Mouse (Mus musculus) thymus, postnatal 25 days (tissue): ENCODE data around the gene Mipol1.

Experiments
- DNase-seq: peaks from one replicate; pipeline ENCODE4 v3.0.0; 2022

Gene Mipol1

DNA sequence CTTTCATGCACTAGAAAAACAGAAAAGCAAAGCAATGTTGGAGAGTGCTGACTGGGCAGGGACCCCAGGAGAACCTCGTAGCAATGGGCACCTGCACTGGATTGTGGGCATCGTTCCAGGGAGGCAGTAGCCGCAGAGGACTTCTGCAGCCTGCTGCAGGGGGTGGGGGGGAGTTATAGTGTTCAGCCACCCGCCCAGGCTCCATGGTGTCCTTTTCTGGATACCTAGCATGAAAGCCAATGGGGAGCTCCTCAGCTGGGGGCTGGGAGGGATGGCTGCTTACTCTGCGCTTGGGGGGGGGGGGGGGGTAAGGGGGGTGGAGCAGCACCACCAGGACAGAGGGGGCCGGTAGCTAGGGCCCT, 304.3 kb downstream of the Mipol1 start:
- DNase-seq, result no peak

DNA sequence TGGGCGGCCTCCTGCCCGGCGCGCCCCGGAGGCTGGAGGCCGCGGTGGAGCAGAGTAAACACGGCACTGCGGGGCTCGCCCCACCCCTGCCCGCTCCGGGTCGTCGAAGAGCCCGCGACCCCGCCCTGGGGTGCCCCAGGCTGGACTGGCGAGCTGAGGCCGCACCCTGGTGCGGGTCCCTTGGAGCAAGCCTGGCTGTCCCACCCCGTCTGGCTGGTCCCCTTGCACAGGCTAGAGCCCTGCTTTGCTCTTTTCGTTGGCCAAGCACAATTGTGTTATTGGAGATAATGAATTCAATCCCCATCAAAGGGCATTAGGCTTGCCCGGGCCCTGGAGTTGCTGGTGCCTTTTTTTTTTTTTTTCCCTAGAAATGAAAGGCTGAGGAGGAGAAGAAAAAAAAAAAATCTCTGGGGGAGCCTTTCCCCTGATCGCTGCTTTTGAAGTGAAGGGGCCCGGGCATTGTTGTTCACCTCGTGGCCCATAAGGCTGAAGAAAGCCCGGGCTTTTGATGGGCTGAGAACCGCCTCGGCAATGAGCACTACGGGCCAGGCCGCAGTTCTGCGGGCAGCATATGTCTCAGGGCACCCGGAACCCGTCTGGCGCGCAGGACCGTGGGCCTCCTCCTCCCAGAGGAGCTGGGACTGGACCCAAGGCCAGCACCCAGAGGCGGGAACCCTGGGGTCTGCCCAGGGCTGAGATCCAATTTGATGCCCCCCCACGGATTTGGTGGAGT, 304.8 kb downstream of the Mipol1 start:
- no peak for DNase-seq

DNA sequence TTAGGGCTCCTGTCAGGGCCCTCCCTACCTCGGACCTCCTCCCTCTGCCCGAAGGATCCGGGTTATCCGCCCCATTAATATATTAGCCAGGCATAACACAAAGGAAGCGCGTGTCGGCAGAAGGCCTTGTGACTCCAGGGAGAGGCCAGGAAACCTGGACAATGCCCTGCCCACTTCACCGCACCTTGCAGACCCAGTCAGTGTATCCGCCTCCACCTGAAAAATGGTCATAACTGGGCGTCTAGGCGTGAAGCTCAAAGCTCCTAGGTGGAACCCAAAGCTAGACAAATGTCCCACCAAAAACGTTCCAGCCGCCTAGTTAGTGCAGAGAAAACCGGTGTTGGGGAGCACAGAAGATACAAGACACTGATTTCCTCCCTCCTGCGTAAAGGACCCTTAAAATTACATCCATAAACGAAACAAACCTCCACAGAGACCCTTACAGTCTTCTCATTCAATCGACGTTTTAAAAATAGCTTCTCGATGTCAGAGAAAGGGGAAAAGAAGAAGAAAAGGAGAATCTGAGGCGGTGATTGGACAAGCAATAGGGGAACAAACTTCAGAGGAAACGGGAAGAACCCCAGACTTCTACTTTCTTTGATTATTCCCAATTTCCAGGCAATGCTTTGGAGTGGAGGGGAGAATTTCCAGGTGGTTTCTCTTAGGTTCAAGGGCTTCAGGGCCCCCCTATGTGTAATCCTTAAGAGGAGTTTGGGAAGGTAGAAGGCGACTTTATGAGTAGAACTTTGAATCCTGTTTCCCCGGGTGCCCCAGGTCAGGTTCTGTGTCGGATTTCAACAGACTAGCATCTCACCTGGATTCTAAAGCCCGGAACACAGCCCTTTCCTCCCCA, 306.1 kb downstream of the Mipol1 start:
- DNase-seq, result no peak

DNA sequence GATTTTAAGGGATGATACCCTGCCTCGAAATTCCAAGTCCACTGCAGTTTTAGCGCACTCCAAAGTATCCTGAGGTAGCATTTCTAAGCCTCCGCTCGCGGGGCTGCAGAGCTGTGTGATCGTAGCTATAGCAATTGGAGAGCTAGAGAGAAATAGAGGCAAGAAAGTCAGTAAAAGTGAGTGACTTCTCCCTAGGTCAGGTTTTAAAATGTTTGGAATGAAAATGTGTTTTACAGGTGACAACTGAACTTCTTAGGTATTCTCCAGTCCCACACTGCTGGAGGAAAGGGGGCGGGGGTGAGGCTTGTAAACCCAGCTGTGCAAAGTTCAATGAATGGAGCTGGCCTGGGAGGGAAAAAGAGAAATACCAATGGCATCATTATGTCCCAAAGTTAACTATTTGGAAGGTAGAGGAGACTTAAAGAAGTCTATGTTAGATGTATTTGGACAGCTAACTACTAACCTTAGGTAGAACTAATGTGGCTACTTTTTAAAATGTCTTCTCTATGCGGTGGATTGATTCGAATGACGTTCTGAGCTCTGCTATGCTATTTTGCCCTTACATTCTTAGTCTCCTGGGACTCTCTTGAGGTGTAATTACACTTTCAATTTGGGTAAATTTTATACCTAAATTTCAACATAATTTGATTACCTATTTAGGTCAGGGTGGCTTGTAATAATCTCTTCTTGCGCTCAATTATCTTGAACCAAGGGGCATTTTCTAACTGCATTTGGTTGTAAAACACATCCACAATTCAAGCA, 306.9 kb downstream of the Mipol1 start:
- DNase-seq, result no peak

DNA sequence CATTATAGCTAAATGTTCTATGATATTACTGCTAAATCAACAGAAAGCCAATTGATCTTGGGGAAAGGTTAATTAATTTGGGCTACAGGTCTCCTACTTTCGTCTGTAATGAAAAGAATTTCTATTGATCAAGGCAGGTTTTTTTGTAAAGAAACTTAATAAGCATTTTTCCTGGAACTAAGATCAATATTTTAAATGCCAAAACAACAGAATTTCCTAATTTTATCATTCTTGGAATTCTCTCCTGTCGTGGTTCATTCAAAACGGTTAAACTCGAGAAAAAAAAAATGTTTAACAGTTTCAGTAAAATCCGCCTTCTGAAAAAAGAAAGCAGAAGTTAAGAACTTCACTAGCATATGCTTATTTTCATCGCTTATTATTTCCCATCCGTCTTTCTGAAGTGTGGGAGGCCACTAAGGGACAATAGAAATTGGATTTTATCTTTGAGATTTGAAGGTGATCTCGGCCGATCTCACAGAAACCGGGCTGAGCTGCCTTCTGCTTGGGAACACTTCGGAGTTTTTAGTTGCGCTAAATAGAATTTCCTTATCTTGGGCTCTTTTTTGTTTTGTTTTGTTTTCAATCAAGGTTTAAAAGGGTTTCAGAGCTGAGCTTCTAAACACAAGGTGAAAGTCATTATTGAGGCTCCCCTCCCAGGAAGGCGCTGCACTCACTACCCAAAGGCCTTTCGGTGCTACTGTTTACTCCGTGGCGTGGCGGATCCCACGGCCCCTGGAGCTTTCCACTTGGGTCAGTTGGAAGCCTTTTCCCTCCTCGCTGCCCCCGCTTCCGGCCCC, 307.8 kb downstream of the Mipol1 start:
- DNase-seq, result no peak

DNA sequence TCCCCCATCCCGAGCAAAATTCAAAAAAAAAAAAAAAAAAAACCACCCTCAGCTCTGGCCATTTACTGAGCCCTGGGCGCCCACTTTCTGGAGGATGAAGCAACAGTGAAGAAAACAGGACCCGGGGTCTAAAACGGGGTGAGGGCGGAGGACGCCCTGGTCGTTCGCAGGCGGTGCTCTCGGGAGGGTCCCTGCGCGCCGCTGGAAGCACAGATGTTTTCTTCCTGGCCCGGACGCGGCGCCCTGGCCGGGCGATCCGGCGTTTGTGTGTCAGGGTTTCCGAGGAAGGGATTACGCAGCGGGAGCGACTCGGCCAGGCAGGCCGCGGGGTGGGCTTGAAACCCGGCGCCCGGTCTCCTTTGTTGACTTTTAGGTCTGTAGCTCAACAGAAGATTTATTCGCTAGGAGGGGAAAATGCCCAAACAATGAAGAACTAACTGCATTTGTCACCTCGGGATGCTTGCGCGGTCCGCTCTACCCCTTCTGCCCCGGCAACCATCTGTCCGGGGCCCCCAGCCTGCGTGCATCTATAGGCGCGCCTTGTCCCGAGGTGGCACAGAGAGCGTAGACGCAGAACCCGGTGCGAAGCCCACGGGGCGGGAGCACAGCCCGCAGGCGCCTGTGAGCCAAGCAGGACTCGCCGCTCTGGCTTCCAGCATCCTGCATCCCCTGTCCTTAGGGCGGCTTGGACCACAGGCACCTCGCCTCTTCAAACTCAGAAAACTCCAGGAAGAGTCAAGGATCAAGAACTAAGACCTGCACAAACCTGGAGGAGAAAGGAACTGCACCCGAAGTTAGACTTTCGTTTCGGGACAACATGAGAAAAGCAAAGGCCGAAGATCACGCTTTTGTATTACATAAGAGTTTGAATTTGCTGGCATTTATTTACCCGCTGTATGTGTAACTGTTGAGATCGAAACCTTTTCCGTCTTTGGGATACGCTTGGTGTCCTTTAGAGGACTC, 308.6 kb downstream of the Mipol1 start:
- no peak for DNase-seq

DNA sequence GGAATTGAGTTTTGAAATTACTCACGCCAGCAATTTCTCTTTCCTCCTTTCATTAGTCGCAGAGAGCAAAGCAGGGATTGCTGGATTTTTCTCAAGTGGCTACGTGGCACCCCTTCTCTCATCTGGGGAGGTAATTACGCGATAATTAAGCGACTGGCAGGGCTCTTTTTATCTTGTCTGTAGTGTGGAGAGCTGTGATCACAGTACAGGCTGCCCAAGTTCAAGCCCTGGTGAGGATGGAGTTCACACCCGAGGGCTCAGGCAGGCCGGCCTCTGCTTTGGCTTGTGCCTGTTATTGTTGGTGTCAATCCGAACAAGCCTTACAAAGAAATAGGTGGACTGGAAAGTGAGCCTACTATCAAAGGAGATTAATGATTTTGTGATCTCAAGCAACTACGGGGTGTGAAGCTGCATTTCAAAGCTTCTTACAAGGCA, 309.3 kb downstream of the Mipol1 start:
- no peak for DNase-seq

DNA sequence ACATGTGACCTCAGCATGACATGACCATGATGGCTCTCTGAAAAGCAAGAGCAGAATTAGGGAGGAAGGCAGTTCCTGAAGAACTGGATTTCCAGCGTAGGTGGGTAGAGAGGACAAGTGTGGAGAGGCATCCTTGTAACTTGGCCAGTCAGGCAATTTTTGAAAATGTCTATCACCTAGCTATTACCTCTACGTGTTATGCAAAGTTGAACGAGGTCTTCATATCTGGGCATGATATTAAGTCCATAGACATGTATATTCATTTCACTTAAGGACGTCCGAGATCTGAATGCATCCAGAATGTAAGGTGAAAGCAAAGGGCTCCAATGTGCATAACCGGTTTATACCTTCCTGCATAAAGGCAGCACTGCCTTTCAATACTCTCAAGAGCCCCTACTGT, 310.9 kb downstream of the Mipol1 start:
- DNase-seq, result no peak

DNA sequence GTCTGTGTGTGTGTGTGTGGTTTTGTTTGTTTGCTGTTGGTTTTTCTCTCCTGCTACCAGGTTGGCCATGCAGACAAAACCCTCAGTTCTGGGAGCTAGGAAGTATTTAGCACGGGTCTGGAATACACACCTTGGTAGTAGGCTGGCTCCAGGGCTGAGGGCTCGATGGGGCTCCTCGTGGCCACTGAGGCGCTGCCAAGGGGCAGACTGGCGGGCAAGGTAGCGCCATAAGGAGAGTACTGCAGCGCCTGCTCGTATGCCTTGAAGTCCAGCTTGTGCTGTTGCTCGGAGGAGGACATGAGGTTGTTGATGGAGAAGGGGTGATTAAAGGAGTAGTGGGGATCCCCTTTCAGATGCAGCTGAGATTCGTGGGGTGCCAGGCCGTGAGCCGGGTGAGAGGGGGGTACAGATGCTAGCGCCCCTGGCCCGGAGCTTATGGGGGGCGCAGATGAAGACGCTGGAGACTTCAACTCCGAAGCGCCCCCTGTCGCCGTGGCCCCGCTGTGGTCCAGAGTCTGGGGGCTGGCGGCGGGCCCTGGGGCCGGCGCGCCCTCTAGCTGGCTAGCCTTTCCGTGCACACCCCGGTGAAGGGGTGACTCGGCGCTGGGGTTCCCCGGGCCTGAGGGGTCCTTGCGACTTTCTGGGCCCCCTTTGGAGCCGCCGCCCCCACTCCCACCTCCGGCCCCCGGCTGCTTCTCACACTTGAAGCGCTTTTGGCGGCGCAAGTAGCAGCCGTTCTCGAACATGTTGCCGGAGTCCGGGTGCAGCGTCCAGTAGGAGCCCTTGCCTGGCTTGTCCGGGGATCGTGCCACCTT, 311.9 kb downstream of the Mipol1 start:
- no peak for DNase-seq

DNA sequence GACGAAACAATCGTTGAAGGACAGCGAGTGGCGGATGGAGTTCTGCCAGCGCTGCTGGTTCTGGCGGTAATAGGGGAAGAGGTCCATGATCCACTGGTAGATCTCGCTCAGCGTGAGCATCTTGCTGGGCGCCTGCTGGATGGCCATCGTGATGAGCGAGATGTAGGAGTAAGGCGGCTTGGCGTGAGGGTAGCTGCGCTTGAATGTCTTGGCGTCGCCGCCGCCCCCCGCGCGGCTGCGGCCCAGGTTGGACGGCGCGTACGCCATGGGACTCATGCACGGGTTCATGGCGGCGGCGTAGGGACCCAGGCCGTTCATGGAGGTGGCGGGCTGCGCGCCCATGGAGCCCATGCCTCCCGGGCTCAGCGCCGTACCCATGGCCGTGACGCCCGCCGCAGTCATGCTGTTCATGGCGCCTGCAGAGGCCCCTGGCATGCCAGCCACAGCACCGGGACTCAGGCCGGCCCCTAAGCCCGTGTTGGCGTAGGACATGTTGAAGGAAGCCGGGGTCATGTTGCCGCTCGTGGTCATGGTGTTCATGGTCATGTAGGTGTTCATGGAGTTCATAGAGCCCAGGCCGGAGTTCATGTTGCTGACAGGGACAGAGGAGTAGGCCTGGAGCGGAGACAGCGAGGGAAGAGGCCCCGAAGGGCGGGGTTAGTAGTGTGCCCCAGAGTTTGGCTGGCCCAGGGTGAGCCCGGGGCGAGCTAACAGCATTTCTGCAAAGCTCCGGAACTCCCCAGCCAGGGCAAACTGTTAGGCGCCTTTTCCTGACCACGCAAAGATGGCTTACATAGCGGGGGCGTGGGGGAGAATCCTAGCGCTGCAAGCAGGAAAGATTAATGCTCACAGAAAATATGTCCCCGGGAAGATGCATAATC, 312.8 kb downstream of the Mipol1 start:
- no peak for DNase-seq

DNA sequence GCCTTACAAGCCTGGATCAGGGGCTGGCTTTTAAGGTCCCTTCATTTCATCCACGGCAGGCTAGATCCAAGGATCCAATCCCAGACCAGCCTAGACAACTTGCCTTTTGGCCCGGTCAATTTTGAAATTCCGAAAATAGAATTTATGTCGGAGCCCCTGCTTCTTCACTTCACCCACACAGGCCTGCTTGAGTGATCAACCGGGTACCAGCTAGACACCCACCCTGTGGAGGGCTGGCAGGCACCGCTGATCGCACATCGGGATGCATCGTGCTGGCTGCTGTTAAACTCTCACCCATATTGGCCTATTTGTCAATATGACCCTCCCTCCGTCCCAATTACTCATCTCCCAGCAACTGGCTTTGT, 313.4 kb downstream of the Mipol1 start:
- no peak for DNase-seq

DNA sequence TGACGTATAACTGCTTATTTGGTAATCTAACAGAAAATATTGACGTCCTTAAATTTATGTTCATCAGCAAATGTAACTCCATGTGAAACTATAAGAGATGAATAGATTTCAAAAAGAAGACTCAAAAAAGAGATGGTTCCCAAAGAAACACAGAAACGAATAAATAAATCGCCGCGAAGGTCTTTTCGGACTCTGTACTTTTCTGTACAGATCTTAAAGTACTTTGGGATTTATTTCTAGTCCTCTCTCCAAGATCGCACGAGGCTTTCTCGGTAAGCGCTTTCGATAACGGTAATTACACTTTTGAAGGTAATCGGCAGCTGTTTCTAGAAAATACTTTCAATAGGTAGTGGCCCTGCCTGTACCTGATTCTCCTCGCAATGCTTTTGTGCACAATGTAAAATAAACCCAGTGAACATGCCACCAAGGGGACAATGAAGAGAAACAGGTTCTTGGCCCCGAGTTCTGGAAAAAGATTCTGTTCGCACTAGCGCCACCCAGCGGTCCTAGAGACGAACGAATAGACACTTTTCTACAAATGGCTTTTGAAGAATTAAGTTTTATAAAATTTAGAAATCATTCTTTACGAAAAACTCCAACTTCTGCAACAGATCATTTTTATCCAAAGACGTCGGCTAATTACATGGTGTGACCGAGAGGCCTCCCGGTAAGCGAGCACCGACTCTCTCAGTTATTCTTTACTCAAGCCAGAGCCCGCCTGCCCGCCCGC, 314.6 kb downstream of the Mipol1 start:
- DNase-seq, result no peak

DNA sequence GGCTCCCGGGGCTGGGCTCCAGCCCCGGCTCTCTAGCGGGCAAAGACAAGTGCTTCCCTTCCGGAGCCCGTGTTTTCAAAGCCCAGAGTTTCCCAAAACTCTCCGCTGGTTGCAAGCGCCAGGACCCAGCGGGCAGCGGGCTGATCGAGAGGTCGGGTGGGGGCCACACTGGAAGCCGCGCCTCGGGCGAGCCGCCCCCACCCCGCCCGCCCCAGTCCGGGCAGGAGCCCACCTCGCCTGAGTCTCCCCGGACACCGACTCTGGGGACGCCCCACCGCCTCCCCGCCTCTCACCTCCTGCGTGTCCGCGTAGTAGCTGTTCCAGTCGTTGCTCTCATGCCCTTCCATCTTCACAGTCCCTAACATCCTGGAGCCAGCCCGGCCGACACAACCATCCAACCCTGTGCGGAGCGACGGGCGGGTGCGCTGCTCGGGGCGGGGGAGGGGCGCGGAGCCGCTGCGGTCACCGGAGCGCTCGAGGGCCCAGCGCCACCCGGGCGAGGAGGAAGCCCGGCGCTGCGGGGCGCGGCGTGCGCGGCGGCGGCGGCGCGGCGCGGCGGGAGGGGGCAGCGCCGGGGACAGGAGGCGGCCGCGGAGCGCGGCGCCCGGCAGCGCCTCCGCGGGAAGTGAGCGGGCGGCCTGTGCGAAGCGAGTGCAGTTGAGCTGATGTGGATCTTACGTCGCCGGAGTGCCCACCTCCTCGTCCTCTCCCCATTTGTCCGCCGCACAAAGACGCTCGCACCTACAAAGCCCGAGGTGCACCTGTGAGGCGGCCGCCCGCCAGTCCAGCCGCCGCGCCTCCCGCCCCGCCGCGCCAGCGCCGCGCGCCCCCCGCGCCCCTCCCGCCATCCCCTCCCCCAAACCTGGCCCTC, 315.4 kb downstream of the Mipol1 start:
- DNase-seq, result no peak
